Mouse (Mus musculus): Measurements from ENCODE around the gene Rufy4. TPM values are rescaled to one million over a fixed set of nuclear protein-coding genes. Genes with fewer than 3 reads are reported as not detected.

Gene Rufy4
- polyA plus RNA-seq, 1 experiment from 2014 or later = 0.17 TPM

- no peak overlapping the region for H3K9ac ChIP-seq
- 71% methylated on average over 2 of the region's 2 CpGs for WGBS
- H3K36me3 ChIP-seq = no peaks in the 10 kb centered on the region
- ATAC-seq (replicated peaks; ENCODE audit: low FRiP score) = no peak
- no peak overlapping the region for H3K4me3 ChIP-seq (replicated peaks)
- no peak overlapping the region for H3K27ac ChIP-seq
- H3K4me2 ChIP-seq = no peak overlapping the region
- no peaks in the 10 kb centered on the region for H3K9me3 ChIP-seq (replicated peaks)
- no peaks in the 10 kb centered on the region for H3K27me3 ChIP-seq
- no peaks in the 10 kb centered on the region for H3K4me1 ChIP-seq
Observed at GRCm38 (mm10) chr1:74160036-74160435, 34.7 kb downstream of the Rufy4 start.

- no peak for ATAC-seq (replicated peaks; ENCODE audit: low FRiP score)
- 86% methylated on average over 5 of the region's 5 CpGs for WGBS
- no peaks in the 10 kb centered on the region for H3K9me3 ChIP-seq (replicated peaks)
- no peak overlapping the region for H3K4me3 ChIP-seq (replicated peaks)
- no peaks in the 10 kb centered on the region for H3K4me1 ChIP-seq
- no peaks in the 10 kb centered on the region for H3K27me3 ChIP-seq
- H3K36me3 ChIP-seq = no peaks in the 10 kb centered on the region
- no peak overlapping the region for H3K4me2 ChIP-seq
- H3K9ac ChIP-seq = no peak overlapping the region
- H3K27ac ChIP-seq = no peak overlapping the region
Observed at GRCm38 (mm10) chr1:74167136-74167535, 41.8 kb downstream of the Rufy4 start.

GRCm38 (mm10) chr1:74169721-74170120, 44.4 kb downstream of the Rufy4 start:
- H3K9ac ChIP-seq = no peak overlapping the region
- WGBS = 83% methylated on average over 3 of the region's 3 CpGs
- H3K4me3 ChIP-seq (replicated peaks) = no peak overlapping the region
- no peak for ATAC-seq (replicated peaks; ENCODE audit: low FRiP score)
- no peak overlapping the region for H3K4me2 ChIP-seq
- no peaks in the 10 kb centered on the region for H3K4me1 ChIP-seq
- H3K9me3 ChIP-seq (replicated peaks) = no peaks in the 10 kb centered on the region
- no peaks in the 10 kb centered on the region for H3K36me3 ChIP-seq
- H3K27me3 ChIP-seq = no peaks in the 10 kb centered on the region
- no peak overlapping the region for H3K27ac ChIP-seq

- Histone ChIP-seq H3K4me2 (no peak overlapping the region), H3K36me3 (no peaks in the 10 kb centered on the region), H3K9ac (no peak overlapping the region), H3K4me1 (no peaks in the 10 kb centered on the region), H3K27ac (no peak overlapping the region), H3K9me3 (replicated peaks) (no peaks in the 10 kb centered on the region), H3K27me3 (no peaks in the 10 kb centered on the region), H3K4me3 (replicated peaks) (no peak overlapping the region)
- no peak for ATAC-seq (replicated peaks; ENCODE audit: low FRiP score)
- WGBS = 62% methylated on average over 3 of the region's 3 CpGs
Observed at GRCm38 (mm10) chr1:74172722-74173121, 47.4 kb downstream of the Rufy4 start.

GRCm38 (mm10) chr1:74175731-74176130, 50.4 kb downstream of the Rufy4 start:
- Histone ChIP-seq H3K9ac (no peak overlapping the region), H3K27me3 (no peaks in the 10 kb centered on the region), H3K4me2 (no peak overlapping the region), H3K9me3 (replicated peaks) (no peaks in the 10 kb centered on the region), H3K36me3 (no peaks in the 10 kb centered on the region), H3K4me1 (peaks cover 8% of the 10 kb centered on the region), H3K4me3 (replicated peaks) (no peak overlapping the region), H3K27ac (no peak overlapping the region)
- 70% methylated on average over 4 of the region's 4 CpGs for WGBS
- ATAC-seq (replicated peaks; ENCODE audit: low FRiP score) = no peak

- no peak overlapping the region for H3K4me2 ChIP-seq
- peaks cover 11% of the 10 kb centered on the region for H3K4me1 ChIP-seq
- H3K27ac ChIP-seq = no peak overlapping the region
- H3K36me3 ChIP-seq = no peaks in the 10 kb centered on the region
- no peaks in the 10 kb centered on the region for H3K9me3 ChIP-seq (replicated peaks)
- no peak overlapping the region for H3K4me3 ChIP-seq (replicated peaks)
- no peaks in the 10 kb centered on the region for H3K27me3 ChIP-seq
- ATAC-seq (replicated peaks; ENCODE audit: low FRiP score) = no peak
- H3K9ac ChIP-seq = no peak overlapping the region
- WGBS = 78% methylated on average over 3 of the region's 3 CpGs
Observed at GRCm38 (mm10) chr1:74178618-74179017, 53.3 kb downstream of the Rufy4 start.

GRCm38 (mm10) chr1:74179624-74180408, 54.5 kb downstream of the Rufy4 start:
- Histone ChIP-seq H3K9ac (no peak overlapping the region), H3K27me3 (no peaks in the 10 kb centered on the region), H3K4me1 (peaks cover 11% of the 10 kb centered on the region), H3K9me3 (replicated peaks) (no peaks in the 10 kb centered on the region), H3K27ac (peak overlapping the region; percentile 45; the same call in 1 of the 2 replicates), H3K4me3 (replicated peaks) (no peak overlapping the region), H3K4me2 (no peak overlapping the region), H3K36me3 (no peaks in the 10 kb centered on the region)
- WGBS = 49% methylated on average over 9 of the region's 9 CpGs
- ATAC-seq (replicated peaks; ENCODE audit: low FRiP score) = no peak; the same call in 1 of the 2 replicates

GRCm38 (mm10) chr1:74181462-74181861, 56.1 kb downstream of the Rufy4 start:
- peaks cover 11% of the 10 kb centered on the region for H3K4me1 ChIP-seq
- no peaks in the 10 kb centered on the region for H3K27me3 ChIP-seq
- no peak for ATAC-seq (replicated peaks; ENCODE audit: low FRiP score)
- H3K9me3 ChIP-seq (replicated peaks) = no peaks in the 10 kb centered on the region
- 43% methylated on average over 2 of the region's 2 CpGs for WGBS
- no peak overlapping the region for H3K4me2 ChIP-seq
- no peak overlapping the region for H3K27ac ChIP-seq
- H3K9ac ChIP-seq = no peak overlapping the region
- no peaks in the 10 kb centered on the region for H3K36me3 ChIP-seq
- H3K4me3 ChIP-seq (replicated peaks) = no peak overlapping the region

- WGBS = 56% methylated on average over 2 of the region's 2 CpGs
- H3K36me3 ChIP-seq = no peaks in the 10 kb centered on the region
Observed at GRCm38 (mm10) chr1:74183006-74183405, 57.7 kb downstream of the Rufy4 start.

GRCm38 (mm10) chr1:74190471-74190870, 65.1 kb downstream of the Rufy4 start:
- 90% methylated on average over 7 of the region's 7 CpGs for WGBS
- Histone ChIP-seq H3K4me3 (replicated peaks) (no peak overlapping the region), H3K9ac (no peak overlapping the region), H3K4me1 (no peaks in the 10 kb centered on the region), H3K9me3 (replicated peaks) (no peaks in the 10 kb centered on the region), H3K27ac (no peak overlapping the region), H3K36me3 (no peaks in the 10 kb centered on the region), H3K4me2 (no peak overlapping the region), H3K27me3 (no peaks in the 10 kb centered on the region)
- no peak for ATAC-seq (replicated peaks; ENCODE audit: low FRiP score)

More at GRCm38 (mm10) chr1:74183006-74183405, 57.7 kb downstream of the Rufy4 start:
- H3K9ac ChIP-seq = no peak overlapping the region
- H3K4me1 ChIP-seq = peaks cover 11% of the 10 kb centered on the region
- ATAC-seq (replicated peaks; ENCODE audit: low FRiP score) = no peak
- no peak overlapping the region for H3K4me2 ChIP-seq
- H3K27me3 ChIP-seq = no peaks in the 10 kb centered on the region
- H3K27ac ChIP-seq = no peak overlapping the region
- no peaks in the 10 kb centered on the region for H3K9me3 ChIP-seq (replicated peaks)
- H3K4me3 ChIP-seq (replicated peaks) = no peak overlapping the region

- Histone ChIP-seq H3K4me3 (replicated peaks) (no peak overlapping the region), H3K4me2 (no peak overlapping the region), H3K36me3 (no peaks in the 10 kb centered on the region), H3K9ac (no peak overlapping the region), H3K27me3 (no peaks in the 10 kb centered on the region), H3K4me1 (no peaks in the 10 kb centered on the region), H3K9me3 (replicated peaks) (no peaks in the 10 kb centered on the region), H3K27ac (no peak overlapping the region)
- 83% methylated on average over 2 of the region's 2 CpGs for WGBS
- ATAC-seq (replicated peaks; ENCODE audit: low FRiP score) = no peak
Observed at GRCm38 (mm10) chr1:74192711-74193110, 67.4 kb downstream of the Rufy4 start.

GRCm38 (mm10) chr1:74194445-74194844, 69.1 kb downstream of the Rufy4 start, which contains the start of gene Cxcr1:
Gene Cxcr1 (minus strand): TSS chr1:74194631.
- Histone ChIP-seq H3K9me3 (replicated peaks) (no peaks in the 10 kb centered on the region), H3K9ac (no peak within 1 kb of the TSS), H3K36me3 (no peaks in the 10 kb centered on the region), H3K4me1 (no peaks in the 10 kb centered on the region), H3K4me3 (replicated peaks) (no peak within 1 kb of the TSS), H3K27ac (no peak within 1 kb of the TSS), H3K4me2 (no peak within 1 kb of the TSS), H3K27me3 (no peaks in the 10 kb centered on the region)
- ATAC-seq (replicated peaks; ENCODE audit: low FRiP score) = no peak
- WGBS = 65% methylated on average over 8 of the region's 8 CpGs

- no peaks in the 10 kb centered on the region for H3K9me3 ChIP-seq (replicated peaks)
- 41% methylated on average over 7 of the region's 7 CpGs for WGBS
- peaks cover 8% of the 10 kb centered on the region; the same call in 1 of the 2 replicates for H3K4me1 ChIP-seq
- no peak for ATAC-seq (replicated peaks; ENCODE audit: low FRiP score)
- no peak overlapping the region for H3K9ac ChIP-seq
- H3K4me2 ChIP-seq = no peak overlapping the region
- no peaks in the 10 kb centered on the region for H3K27me3 ChIP-seq
- H3K4me3 ChIP-seq (replicated peaks) = no peak overlapping the region
- no peak overlapping the region for H3K27ac ChIP-seq
- H3K36me3 ChIP-seq = no peaks in the 10 kb centered on the region
Observed at GRCm38 (mm10) chr1:74195961-74196360, 70.6 kb downstream of the Rufy4 start.
